Mouse (Mus musculus): ENCODE measurements at regions not wholly inside any gene's neighbourhood (a gene's known extent, or its start where the extent isn't known, plus 50 kb on each side); places are given as distances from the start of the nearest gene placed in this dataset.
A peak's percentile ranks its signal among the peaks of the same experiment; 100 is the strongest.
"Not testable (repeated sequence)": the region's sequence is repeated elsewhere in the genome, so short reads cannot be mapped to it uniquely, and the experiment has no call there.

DNA sequence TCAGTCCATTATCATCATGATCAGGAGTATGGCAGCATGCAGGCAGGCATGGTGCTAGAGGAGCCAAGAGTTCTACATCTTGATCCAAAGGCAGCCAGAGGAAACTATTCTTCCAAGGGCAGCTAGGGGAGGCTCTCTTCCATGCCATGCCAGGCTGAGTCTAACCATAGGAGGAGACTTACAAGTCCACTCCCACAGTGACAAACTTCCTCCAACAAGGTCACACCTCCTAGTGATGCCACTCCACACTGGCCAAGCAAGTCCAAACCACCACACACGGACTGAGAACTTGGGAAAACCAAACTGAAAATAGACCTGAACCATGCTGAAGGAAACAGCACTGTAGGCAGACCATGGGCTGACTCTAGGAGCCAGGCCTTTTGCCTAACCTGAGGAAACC lies 197.4 kb downstream of the Prex1 start:
- no peak for DNase-seq (ENCODE audit: low spot score)

DNA sequence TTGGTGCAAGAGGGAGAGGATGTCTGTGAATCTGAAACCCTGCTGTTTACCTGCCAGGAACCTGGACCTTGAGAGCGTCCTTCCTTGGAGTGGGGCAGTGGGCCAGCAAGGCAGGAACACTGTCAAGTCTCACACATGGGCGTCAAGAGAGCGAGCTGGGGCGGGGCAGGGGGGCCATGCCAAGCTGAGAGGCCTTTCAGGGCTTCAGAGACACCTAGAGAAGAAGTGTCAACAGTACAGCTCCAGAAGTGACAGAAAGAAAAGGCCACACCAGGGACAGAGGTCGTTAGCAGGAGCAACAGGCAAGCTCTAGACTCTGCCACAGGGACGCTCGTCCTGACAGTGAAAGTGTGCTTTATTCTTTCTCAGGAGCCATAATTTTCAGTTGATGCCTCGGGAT lies 199.0 kb downstream of the Prex1 start:
- no peak for DNase-seq (ENCODE audit: low spot score)

DNA sequence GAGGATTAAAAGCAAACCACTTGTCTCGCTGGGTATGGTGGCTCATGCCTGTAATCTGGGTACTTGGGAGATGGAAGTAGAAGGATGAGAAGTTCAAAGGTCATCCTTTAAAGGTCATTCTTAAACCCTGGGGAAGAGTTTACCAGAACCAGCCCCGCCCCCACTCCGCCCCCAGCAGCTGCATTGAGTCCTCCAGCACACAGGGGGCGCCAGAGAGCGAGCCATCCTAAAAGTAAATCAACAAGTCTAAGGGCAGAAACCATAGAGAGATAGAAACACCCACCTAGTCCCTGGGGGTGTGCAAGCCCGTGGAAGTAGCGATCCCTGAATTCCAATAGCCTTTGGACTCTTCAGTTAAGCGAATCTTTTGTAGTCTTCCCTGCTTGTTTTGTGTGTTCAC lies 201.1 kb downstream of the Prex1 start:
- no peak for DNase-seq (ENCODE audit: low spot score)

DNA sequence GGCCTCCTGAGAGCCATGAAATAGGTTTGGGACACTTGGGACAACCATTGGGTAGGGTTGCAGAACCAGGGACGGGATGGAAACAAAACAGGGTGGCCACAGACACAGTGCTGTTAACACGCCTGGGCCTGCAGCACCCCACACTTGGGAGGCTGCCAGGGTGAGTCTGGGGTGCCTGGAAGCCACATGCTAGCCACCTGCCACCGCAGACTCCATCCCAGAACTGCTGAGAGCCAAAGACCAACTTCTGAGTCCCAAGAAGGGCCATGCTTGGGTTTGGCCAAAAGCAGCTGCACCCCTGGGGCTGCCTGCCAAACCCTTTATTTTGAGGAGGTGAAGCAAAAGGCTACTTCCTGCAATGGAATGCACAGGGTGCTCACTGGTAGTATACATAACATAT lies 202.2 kb downstream of the Prex1 start:
- DNase-seq (ENCODE audit: low spot score), result not testable (repeated sequence)

DNA sequence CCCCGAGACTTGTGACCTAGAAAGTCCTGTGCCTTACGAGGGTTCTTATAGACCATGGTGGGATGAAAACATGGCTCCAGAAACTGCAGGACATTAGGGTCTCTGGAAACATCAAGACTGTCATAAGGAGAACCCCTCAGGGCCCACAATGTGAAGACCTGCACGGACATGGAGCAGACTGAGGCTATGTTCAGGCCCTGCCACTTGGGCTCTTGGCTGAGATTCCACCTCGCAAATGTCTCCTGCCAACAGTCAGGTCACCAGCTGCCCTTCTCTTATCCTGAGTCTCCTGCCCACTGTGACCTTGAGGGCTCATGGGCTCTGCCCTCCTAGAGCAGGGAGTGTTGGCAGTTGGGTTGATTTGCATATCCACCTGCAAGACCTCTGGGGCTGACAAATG lies 202.9 kb downstream of the Prex1 start:
- DNase-seq (ENCODE audit: low spot score), result no peak

DNA sequence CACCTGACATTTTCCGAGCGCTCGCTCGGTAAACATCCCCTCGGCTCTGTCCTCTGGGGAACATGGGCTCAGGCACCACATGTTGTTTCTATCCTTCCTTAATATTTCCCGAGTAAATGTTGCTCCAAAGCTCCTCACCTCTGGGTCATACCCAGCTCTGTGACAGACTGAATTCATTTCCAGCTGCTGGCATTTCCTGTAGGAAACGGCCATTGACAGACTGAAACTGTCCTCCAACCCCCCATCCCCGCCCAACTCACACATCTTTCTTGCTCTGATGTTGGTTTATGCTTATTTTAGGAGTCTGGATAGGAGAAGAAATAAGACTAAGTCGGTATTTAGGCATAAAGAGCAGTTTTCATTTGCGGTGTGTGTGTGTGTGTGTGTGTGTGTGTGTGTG lies 204.0 kb downstream of the Prex1 start:
- DNase-seq (ENCODE audit: low spot score), result no peak

DNA sequence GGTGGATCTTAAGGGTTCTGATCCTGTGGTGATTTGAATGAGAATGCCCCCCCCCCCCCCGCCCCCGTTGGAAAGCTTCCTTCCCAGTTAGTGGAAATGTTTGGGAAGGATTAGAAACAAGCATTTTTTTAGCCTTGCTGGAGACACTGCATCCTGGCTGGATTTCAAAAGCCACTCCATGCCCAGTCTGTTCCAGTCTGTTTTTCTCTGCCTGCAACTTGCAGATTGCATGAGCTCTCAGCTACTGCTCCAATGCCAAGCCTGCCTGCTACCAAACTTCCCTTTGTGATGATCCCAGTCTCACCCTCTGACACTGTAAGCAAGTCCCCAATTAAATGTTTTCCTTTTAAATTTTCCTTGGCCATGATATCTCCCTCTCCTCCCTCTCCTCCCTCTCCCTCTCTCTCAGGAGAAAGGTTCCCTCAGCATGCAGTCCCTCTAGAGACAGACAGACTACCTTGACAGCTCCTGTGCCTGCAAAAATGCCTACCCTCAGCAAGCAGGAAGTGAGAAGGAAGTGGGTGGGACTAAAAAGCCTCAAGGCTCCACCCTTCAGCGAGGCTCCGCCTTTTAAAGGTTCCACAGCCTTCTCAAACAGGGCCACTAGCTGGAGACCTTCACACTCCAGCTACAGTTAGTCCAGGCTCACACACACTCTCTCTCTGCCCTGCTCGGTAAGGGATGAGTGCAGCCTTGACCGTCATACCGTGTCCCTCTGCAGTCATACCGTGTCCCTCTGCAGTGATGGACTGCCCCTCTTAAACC lies 204.8 kb downstream of the Prex1 start:
- DNase-seq (ENCODE audit: low spot score), result no peak

DNA sequence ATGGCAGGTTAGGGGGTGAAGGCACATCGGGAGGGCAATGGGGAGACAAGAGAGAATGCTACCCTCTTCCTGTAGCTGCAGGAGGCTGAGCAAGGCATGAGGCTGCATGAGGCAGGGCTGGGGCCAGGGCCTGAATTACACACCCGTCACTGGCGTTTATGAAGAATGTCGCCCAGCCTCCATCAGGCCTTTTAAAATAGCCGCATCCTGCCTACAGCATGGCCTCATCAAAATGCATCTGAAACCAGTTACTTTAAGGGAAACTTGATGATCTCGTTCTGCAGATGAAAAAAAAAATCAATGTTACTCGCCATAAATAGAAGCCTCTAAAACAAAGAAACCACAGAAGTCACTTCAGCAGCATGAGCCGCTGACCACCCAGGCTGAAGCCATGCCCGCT lies 208.3 kb downstream of the Prex1 start:
- no peak for DNase-seq (ENCODE audit: low spot score)

DNA sequence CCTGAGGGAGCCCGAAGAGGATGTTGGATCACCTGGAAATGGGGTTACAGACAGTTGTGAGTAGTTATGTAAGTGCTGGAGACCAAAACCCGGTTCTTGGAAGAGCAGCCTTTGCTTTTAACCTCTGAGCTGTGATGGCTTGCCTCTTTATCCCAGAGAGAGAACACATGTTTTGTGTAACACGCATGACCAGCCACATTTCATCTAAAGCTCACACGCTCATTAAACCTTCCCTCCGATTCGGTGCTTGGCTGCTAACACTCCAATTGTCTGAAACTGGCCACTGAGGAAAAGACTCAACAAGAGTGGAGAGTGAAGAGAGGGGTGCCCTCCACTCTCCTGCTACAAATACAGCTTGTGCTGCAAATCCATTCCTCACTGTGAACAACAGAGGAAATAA lies 210.0 kb downstream of the Prex1 start:
- no peak for DNase-seq (ENCODE audit: low spot score)

DNA sequence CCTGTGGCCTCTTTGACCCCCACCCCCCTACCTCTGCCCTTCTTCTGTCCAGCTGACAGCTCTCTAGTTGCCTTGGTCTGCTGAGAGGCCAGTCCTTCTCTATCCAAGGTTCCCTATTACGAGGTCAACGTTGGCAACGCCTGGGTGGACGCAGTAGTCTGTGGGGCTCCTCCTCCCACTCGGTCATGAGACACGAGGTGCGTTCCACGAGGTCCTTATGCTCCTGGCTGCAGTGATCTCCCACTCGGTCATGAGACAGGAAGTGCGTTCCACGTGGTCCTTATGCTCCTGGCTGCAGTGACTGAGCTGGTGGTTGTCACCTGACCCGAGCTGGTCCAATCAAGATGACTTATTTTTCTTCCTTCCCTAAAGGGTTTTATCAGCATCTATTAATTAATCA lies 220.7 kb downstream of the Prex1 start:
- DNase-seq (ENCODE audit: low spot score), result no peak

DNA sequence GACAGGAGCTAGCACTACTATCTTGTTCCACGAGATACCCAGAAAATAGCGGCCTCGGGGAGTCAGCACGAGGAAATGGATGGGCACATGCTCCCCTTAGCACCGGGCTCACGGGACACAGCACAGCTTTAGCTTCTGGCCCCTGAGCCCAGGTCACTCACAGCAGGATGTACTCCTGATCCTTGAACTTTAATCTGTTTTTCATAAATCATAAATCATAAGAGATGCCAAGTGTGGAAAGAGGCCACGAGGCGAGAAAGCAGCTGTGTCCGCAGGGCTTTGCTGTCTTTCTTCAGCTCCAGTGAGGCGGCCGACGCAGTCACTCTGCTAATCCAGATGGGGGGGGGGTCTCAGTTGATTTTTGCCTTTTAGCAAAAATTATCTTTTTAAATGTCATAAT lies 221.2 kb downstream of the Prex1 start:
- DNase-seq (ENCODE audit: low spot score), result no peak

DNA sequence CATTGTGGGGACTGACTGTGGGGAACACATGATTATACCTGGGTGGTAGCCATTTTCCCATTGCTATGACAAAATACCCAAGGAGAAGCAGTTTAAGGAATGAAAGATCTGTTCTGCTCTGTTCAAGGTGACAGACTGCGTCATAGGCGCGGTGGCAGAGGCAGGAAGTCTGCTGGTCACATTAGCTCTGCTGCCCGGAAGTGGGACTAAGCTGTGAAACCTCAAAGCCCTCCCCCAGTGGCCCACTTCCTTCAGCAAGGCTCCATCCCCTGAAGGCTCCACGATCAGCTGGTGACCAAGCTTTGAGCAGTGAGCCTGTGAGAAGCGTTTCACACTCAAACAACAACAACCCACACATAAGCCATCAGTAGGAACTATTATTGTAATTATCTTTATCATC lies 221.8 kb downstream of the Prex1 start:
- DNase-seq (ENCODE audit: low spot score), result no peak

DNA sequence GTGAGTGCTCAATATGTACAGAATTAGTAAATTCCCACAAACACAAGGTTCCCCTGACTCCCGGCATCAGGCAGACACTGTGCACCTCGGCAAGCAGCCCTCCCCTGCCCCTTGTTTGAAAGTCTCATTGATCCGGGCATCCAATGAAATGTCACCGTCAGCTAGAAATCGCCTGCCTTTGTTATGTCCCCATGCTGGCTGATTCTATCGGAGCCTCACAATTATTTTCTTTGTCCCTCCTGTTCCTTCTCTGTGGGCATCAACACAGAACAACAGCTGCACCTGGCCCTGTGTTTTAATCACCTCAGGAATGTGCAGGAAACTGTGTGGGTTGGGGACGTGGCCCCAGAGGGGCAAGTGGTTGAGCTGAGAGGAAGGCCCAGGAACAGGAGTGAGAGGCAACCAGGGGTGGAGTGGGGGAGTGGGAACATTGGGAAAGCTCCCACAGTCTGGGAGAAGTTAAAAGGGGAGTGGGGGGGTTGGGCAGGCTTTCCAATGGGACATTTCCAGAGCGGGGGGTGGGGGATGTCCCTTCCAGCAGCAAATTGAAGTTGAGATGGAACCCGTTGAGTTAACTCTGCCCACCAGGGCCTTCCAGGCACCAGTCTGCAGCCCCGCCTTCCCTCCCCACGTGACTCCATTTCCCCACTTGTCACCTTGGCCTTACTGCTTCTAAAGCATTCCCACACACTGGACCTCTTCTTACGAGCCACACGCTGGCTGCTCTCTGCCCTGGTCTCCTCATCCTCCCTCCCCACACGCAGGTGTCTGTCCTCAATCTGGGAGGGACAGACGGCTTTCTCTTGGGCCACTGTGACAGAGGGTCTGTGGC lies 224.4 kb downstream of the Prex1 start:
- DNase-seq (ENCODE audit: low spot score), result no peak

DNA sequence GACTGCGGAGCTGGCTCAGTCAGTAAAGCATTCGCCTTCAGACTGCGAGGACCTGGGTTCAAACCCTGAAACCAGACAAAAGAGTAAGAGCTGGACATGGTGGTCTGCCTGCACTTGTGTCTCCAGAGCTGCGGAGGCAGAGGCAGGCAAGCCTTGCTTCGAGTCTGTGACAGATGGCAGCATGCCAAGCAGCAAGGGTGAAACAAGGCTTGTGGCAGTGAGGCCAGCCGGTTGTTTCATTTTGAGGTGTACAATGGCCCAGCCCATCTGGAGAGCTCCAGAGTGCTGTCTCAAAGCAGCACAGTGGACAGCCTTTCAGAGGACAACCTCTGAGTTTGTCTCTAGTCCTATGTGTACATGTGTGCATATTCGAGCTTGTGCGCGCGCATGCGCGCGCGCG lies 225.9 kb downstream of the Prex1 start:
- peak; percentile 38 for DNase-seq (ENCODE audit: low spot score)

DNA sequence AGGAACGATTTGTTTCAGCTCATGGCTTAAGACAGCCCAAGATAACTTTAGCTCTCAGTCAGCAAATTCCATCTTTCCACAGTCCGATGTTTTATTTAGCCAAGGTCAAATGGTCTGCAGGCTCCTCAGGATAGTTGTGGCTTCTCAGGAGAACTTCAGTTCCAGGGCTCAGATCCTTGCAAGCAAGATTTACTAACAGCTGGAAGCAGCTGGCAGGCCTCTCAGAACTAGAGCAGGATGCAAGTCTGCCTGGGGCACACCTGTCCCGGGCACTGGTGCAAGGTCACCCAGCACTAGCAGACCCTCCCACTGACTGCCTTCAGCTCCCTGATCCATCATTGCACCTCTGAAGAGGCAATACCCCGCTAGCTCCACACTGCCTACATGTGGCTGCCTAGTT lies 227.8 kb downstream of the Prex1 start:
- DNase-seq (ENCODE audit: low spot score), result peak; percentile 39

DNA sequence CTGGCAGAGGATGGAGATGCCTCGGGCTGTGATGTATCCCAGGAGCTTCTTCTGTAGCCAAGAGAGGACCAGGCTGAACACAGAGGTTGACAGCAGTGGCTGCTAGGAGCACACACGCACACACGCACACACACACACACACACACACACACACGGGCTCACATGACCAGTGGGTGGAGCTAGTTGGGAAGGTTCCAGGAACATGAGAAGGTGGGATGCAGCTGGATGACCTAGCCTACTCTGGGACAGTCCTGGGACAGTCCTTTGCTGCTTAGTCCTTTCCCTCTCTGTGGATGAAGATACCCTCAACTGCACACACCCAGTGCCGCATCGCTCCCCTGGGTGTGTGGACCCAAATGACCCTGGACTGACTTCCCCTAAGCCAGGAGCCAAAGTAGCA lies 228.3 kb downstream of the Prex1 start:
- no peak for DNase-seq (ENCODE audit: low spot score)

DNA sequence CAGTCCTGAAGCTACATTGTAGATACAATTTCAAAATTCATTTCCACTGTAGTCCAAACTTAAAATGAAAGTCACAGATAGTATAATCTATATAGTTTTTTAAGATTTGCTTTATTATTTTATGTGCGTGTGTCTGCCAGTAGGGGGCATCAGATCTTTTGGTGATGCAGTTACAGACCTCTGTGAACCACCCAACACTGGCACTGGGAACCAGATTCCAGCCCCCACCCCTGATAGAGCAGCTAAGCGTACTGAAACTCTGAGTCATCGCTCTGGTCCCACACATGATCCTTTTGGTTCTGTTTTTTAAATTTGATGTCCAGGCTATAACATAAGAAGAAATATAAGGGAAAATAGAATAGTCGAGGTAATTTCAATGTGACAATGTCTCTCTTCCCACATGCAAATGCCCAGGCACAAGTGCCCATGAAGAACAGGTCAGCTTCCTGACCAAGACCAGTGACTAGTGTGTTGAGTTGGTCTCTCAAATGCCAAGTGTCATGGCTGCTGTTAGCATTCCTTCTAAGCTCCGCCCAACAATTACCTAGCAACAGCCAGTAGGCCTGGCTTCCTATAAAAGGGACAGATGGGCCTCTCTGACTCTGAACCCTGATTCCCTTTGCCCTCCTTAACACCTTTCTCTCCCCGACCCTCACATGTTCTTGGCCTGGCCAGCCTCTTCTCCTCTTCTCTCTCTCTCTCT lies 229.9 kb downstream of the Prex1 start:
- no peak for DNase-seq (ENCODE audit: low spot score)

DNA sequence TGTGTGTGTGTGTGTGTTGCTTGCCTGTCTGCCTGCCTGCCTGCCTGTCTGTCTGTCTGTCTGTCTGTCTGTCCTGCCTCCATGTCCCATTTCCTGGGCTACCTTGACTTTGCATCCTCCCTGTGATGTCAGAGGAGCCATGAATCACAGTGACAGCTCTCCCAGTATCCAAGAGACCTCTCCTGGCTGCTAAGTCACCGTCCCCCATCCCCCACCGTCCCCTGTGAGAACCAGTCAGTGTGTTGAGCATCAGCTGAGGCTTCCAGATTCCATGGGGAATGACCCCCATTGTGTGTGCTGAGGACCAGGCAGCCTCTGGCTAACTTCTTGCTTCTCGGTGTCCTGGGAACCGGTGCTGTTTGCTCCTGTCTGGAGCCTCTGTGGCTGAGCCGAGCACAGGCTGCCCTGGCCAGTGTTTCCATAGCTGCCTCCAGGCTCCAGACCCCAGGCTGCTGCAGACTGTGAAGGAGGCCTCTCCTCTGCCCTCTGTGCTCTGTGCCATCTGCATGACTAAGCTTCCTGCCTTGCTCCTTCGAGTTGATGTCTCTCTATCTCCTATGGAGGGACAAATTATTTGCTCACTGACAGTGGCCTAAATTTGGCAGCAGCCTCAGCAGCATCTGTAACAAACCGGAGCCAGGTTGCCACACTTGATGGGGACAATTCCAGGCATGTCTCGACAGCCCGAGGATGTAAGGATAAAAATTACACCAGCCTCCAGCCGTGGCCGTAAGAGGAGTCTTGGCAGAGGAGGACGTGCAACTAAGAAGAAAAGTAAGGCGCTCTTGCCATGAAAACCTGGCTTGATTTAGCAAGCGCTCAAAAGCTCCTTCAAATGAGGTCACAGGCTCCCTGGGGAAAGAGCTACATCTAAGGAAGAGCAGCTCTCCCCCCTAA lies 230.7 kb downstream of the Prex1 start:
- no peak for DNase-seq (ENCODE audit: low spot score)

DNA sequence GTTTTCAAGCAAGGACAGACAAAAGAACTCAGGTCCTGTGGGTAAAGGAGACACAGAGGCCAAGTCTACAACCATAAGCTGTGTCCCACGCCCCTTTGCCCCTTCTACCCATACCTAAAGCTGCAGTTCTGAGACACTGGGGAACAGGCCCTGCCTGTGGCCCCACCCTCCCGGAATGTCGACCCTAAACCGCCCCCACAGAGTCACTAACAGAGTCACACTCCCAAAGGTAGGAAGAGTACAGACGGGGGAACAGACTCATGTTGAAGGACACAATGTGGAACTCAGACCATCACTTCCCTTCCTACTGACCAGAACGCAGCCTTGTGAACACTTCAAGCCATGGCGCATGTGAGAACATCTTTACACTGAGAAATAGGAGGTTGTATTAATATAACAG lies 231.9 kb downstream of the Prex1 start:
- DNase-seq (ENCODE audit: low spot score), result no peak

DNA sequence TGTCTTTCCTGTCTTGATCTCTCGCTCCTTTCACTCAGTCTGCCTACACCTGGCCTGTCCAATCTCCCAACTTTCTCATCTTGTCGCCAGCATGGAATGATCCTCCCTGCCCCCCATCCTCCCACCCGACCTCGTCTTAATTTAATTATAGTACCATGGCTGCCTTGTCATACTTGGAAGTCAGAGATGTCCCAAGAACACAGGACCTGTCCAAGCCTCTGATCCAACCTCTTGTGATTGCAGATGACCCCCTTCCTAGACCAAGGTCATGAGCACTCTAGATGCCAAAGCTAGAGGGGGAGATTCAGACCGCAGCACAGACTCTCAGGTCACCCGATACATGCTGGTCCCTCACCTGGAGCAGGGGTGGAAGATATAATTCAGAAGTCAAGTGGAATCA lies 232.3 kb downstream of the Prex1 start:
- no peak for DNase-seq (ENCODE audit: low spot score)

DNA sequence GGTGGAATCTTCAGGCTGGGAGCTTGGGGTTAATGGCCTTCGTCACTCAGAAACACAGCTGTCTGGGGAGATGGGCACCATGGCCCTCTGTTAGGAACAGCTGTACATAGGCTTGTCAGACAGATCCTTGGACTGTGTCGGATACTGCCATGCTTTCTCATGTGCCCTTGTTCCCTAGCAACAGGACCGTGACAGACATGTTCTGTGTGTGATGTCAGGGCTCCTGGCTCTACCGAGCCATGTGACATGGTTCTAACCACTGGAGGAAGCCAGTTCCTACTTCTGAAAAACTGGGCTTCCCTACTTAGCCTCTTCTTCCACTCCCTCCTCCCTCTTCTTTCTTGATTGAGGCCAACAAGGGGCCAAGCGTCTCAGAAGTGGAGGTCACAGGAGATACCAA lies 232.7 kb downstream of the Prex1 start:
- no peak for DNase-seq (ENCODE audit: low spot score)

DNA sequence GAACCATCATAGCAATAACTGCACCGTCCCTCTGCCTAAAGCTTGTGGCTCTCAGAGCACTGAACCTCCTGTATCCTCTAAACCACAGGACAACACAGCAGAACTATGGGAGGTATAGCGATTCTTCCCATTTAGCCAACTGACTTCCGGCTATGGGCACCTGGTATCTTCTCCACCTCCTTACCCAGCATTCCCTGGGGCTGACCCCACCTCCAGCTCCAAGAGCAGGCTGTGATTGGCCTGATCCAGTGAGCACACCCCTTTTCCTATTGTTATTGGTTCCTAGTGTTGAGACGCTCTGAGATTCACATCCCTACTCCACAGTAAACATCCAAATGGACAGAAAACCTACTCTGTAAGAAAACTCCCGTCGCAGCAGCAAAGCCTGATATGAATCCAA lies 236.7 kb downstream of the Prex1 start:
- DNase-seq (ENCODE audit: low spot score), result no peak

Measured in ovary, postnatal 36 days (tissue).